Mouse (Mus musculus): ENCODE measurements around the gene Rpl7a.

Rpl7a gene

GRCm38 (mm10) chr2:26914148-26914941 lies 3.8 kb downstream of the Rpl7a start:
- DNase-seq, result no peak

- peak; percentile 91 for DNase-seq
These were observed 5.6 kb downstream of the Rpl7a start, which contains the start of the genes Surf2 and Surf1 for GRCm38 (mm10) chr2:26915927-26916728. Gene Surf2 (plus strand): TSS chr2:26916367. Gene Surf1 (minus strand): TSS chr2:26916530.

- DNase-seq, result no peak
These were observed 6.2 kb downstream of the Rpl7a start for GRCm38 (mm10) chr2:26916738-26917137.

- no peak for DNase-seq
These were observed 9.1 kb downstream of the Rpl7a start for GRCm38 (mm10) chr2:26919684-26920083.

- DNase-seq, result no peak
These were observed 9.8 kb downstream of the Rpl7a start for GRCm38 (mm10) chr2:26920190-26920855.

DNA sequence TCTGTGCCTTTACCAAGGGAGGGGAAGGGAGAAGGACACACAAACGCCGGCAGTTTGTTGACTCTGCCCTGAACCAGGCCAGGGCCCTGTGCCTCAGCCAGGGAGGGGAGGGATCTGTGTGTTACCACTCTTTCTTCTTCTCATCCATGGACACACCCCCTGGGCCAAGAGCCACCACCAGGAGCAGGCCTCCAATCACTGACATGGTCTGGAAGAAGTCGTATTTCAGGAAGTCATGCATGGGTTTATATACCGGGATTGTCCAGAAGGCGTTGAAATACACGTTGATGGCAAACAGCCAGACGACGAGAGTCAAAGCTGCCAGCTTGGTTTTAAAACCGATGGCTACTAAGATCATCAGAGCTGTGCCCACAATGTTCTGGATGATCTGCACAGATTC lies 11.2 kb downstream of the Rpl7a start:
- no peak for DNase-seq

DNA sequence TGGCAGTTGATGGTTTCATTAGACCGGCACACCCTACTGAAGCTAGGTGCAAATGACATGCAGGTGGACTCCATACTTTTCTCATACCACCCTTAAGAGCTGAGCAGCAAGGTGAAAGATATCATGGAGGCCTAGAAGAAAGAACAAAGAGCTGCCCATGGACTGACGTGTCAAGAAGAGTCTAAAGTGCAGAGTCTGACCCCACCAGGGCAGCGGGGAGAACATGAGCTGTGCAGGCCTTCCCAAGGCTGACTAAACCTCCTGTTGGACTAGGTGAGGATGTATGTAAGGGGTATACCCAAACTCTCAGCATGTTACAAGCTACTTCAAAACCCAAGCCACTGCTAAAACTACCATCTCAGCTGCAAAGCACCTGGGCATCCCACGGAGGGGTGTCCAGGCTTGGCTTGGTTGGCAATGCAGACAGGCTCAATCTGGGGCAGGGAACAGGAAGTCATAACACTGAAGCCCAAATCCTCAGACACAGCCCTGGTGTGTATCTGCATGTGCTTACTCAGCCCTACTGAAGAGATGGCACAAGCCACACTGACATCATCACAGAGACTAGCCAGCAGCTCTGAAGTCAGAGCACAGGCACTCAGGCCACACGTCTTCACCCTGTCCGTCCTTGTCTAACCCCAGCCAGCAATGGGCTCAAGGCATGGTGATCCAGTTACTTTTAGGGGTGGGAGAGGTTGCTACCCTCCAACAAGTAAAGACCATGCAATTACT lies 17.3 kb downstream of the Rpl7a start:
- no peak for DNase-seq

DNA sequence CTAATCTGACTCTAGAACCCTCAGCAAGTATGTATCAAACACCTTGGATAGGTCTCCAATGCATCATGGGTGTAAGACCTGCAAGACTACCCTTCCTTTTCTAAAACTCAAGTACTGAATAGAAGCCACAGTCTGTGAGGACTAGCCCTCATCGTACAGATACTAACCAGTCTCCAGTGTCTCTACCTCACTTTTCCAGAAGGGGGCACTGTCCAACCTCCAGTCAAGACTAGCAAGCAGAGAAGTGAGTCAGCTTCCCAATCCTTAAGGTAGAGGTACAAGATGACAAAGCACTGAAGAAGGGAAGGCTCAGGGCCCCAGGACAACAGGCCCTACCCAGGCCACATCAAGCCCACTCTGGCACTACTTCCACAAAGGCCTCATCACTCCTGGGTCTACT lies 19.8 kb downstream of the Rpl7a start:
- peak; percentile 76 for DNase-seq

DNA sequence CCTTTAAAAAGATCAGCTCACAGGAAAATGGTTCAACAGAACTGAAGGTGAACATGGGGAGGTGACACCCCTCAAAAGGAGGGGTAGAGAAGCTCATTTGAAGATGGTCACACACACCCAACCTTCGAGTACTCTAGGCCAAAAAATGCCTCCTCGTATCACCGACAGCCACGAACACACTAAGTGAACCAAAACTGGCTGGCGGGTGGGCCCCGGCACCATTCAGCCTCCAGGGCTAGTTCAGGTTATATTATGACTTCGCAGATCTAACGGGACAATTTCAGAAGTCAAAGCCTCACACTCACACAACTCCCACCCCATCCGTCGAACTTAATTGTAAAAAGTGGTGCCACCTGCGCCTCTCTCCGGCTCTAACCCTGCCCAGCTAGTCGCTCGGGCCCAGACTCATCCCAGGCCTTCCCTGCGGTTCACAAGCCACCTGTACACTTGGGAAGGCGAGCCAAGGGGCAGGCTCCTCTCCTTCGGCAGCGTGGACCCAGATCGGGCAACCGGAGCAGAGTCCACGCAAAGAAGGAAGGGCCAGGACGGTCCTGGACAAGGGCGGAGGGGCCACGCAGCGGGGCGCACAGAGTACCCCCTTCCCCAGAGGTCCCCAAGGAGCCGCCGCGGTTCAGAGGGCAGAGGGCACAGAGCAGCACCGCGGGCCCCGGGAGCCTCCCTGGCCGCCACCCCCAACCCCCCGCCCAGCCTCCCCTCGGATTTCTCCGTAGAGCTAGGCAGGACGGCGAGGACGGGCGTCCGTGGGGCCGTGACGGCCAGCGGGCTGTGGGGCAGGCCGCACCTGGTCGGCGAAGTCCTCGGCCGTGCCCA lies 22.1 kb downstream of the Rpl7a start:
- DNase-seq, result no peak

GRCm38 (mm10) chr2:26933304-26934055 lies 22.9 kb downstream of the Rpl7a start, which contains the start of the genes Surf4 and Stkld1:
Gene Surf4 (minus strand): TSS chr2:26933928.
Gene Stkld1 (plus strand): TSS chr2:26934047.
- peak; percentile 95 for DNase-seq

DNA sequence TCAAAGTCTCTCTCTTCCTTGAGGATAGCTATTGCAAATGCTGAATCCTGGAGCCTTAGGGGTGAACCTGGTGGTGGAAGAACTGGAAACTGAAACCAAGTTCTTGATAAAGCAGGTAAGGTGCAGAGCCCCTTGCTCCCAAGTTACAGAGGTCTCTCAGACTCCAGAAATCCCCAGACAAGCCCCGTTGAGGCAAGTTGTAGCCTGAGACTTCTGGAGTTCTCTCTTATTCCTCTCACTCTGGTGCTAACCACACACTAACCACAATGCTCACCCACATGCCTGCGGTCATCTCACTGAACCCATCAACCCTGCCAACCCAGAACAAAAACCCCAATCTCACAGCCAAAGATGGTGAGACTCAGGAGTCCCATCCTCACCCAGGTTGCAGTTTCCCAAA lies 24.7 kb downstream of the Rpl7a start:
- DNase-seq, result no peak

DNA sequence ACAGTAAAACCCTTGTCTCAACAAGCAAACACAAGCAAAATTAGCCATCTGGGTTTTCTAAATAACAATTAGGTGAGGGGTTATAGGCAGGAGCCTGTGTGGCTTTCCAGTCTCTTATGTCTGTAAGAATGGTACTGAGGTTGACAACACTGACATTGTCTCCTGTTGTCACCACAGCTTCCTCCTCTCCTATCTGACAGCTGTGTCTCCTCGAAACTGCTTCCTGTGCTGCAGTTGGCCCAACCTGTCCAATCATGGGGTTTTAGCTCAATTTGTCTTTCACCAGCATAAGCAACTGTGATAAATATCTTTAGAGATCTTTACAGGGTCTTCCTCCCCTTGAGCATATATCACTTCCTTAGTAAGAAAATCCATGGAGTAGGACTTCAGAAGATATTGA lies 25.9 kb downstream of the Rpl7a start:
- DNase-seq, result no peak

GRCm38 (mm10) chr2:26941539-26941938 lies 31.0 kb downstream of the Rpl7a start:
- peak; percentile 4 for DNase-seq

GRCm38 (mm10) chr2:26943253-26943652 lies 32.7 kb downstream of the Rpl7a start:
- no peak for DNase-seq

DNA sequence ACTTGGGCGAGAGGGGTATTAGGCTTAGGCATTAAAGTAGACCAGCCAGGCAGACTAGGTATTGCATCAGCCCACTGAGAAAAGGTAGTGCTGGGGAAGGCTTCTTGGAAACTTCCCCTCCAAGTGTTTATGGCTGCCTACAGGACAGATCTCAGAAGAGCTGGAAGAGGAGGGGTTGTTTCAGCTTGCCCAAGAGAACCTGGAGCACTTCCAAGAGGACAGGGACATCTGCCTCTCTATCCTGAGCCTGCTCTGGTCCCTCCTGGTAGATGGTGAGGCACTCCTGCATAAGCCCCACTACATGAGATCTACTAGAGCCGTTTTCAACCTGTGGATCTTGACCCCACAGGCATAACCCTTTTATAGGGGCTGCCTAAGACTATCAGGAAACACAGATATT lies 39.8 kb downstream of the Rpl7a start:
- DNase-seq, result no peak

DNA sequence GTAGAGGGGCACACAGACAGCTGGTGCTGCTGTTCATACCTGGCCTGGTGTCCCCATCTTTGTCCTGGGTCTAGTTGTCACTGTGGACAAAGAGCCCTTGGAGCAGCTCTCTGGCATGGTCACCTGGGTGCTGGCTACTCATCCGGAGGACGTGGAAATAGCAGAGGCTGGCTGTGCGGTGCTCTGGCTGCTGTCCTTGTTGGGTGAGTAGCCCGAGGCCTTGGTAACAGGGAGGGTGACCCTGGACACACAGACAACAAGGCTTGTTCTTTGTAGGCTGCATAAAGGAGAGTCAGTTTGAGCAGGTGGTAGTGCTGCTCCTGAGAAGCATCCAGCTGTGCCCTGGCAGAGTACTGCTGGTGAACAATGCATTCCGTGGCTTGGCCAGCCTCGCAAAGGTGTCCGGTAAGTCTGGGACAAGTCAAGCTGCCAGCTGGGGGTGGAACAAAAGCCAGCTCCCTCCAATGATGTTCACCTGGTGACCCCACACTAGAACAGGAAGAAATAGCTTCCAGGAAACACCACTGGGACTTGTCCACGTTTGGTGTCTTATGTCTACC lies 40.9 kb downstream of the Rpl7a start:
- DNase-seq, result no peak

DNA sequence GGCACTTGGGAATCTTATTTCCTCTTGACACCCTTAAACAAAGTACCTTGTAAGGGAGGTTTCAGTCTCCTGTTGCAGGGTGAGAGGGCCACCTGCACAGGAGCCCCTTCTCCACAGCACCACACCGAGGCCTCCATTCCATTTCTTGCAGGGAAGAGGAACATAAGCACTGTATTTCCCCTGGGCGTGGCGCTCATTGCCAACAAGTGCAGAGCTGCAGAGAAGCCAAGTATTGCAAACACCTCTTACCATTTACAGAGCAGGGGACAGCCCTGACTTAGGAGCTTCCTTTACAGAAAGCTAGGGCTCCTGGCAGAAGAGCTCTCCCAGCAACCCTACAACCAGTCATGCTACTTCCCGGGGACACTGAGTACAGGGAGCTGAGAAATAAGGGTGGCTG lies 41.6 kb downstream of the Rpl7a start:
- DNase-seq, result no peak

GRCm38 (mm10) chr2:26952866-26953265 lies 42.3 kb downstream of the Rpl7a start:
- no peak for DNase-seq

DNA sequence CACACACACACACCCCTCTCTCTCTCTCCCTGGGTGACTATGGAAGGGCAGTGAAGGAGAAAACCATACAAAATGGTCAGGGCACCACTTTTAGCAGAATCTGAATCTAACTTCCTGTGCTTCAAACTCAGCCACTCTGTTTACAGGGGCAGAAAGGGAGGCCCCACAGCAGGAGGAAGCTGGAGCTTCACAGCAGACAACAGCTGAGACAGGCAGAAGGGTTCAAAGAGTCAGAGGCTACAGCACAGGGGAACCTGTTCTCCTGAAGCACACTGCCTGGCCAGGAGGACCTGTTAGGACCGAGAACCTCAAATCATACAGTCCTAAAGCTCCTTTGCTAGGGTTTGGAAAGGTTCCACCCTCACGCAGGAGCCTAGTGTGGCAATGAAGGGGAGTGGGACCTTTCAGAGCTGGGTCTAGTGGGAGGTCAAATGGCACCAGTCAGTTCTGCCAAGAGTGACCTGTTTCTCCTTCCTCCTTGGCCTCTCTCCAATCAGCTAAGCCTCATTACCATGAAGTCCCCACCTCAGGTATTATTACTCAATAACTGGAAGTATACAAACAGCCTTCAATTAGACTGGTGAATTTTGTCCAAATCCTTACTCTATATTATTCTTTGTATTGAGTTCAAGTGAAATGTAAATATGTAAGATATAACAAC lies 44.3 kb downstream of the Rpl7a start:
- DNase-seq, result no peak

Data from retina, postnatal 1 day (tissue).